Mouse (Mus musculus): ENCODE data around the gene Six2. TPM values are rescaled to one million over a fixed set of nuclear protein-coding genes. Genes with fewer than 3 reads are reported as not detected.

Gene Six2
- polyA plus RNA-seq, 1 experiment: 4.6 TPM

- H3K4me3 ChIP-seq (ENCODE audit: control insufficient read depth, low read depth, low read length): no peak overlapping the region
- H3K27me3 ChIP-seq (ENCODE audit: control insufficient read depth, insufficient read depth, low read length): no peaks in the 10 kb centered on the region; the same call in 1 of the 2 replicates
- TF ChIP-seq CTCF (IDR thresholded peaks at IDR 0.05; ENCODE audit: control insufficient read depth, insufficient read depth, insufficient replicate concordance, low read depth, low read length) (no peak), POLR2A (IDR thresholded peaks at IDR 0.05; ENCODE audit: control insufficient read depth, low read depth, low read length) (no peak)
Observed at GRCm38 (mm10) chr17:85680116-85680850, 7.8 kb downstream of the Six2 start.

GRCm38 (mm10) chr17:85679651-85680050, 8.4 kb downstream of the Six2 start:
- H3K36me3 ChIP-seq (ENCODE audit: control insufficient read depth, insufficient read depth, low read length): no peaks in the 10 kb centered on the region
- peaks cover 3% of the 10 kb centered on the region for H3K4me1 ChIP-seq (ENCODE audit: control insufficient read depth, insufficient read depth, low read length)
- no peak overlapping the region for H3K27ac ChIP-seq (ENCODE audit: control insufficient read depth, insufficient read depth, low read depth, low read length)
- no peak for TF ChIP-seq CTCF (IDR thresholded peaks at IDR 0.05; ENCODE audit: control insufficient read depth, insufficient read depth, insufficient replicate concordance, low read depth, low read length)
- TF ChIP-seq POLR2A (IDR thresholded peaks at IDR 0.05; ENCODE audit: control insufficient read depth, low read depth, low read length): no peak
- H3K27me3 ChIP-seq (ENCODE audit: control insufficient read depth, insufficient read depth, low read length): no peaks in the 10 kb centered on the region; the same call in 1 of the 2 replicates
- H3K4me3 ChIP-seq (ENCODE audit: control insufficient read depth, low read depth, low read length): no peak overlapping the region

More at GRCm38 (mm10) chr17:85680116-85680850, 7.8 kb downstream of the Six2 start:
- peaks cover 3% of the 10 kb centered on the region for H3K4me1 ChIP-seq (ENCODE audit: control insufficient read depth, insufficient read depth, low read length)
- H3K36me3 ChIP-seq (ENCODE audit: control insufficient read depth, insufficient read depth, low read length): no peaks in the 10 kb centered on the region
- H3K27ac ChIP-seq (ENCODE audit: control insufficient read depth, insufficient read depth, low read depth, low read length): no peak overlapping the region

GRCm38 (mm10) chr17:85664618-85665320, 23.3 kb downstream of the Six2 start:
- Histone ChIP-seq H3K36me3 (ENCODE audit: control insufficient read depth, insufficient read depth, low read length) (no peaks in the 10 kb centered on the region), H3K27me3 (ENCODE audit: control insufficient read depth, insufficient read depth, low read length) (no peaks in the 10 kb centered on the region), H3K27ac (ENCODE audit: control insufficient read depth, insufficient read depth, low read depth, low read length) (no peak overlapping the region), H3K4me3 (ENCODE audit: control insufficient read depth, low read depth, low read length) (no peak overlapping the region), H3K4me1 (ENCODE audit: control insufficient read depth, insufficient read depth, low read length) (no peaks in the 10 kb centered on the region)
- TF ChIP-seq POLR2A (IDR thresholded peaks at IDR 0.05; ENCODE audit: control insufficient read depth, low read depth, low read length) (no peak), CTCF (IDR thresholded peaks at IDR 0.05; ENCODE audit: control insufficient read depth, insufficient read depth, insufficient replicate concordance, low read depth, low read length) (peak; percentile 56; the same call in 1 of the 2 replicates)

GRCm38 (mm10) chr17:85664202-85664601, 23.9 kb downstream of the Six2 start:
- no peak for TF ChIP-seq CTCF (IDR thresholded peaks at IDR 0.05; ENCODE audit: control insufficient read depth, insufficient read depth, insufficient replicate concordance, low read depth, low read length)
- no peak for TF ChIP-seq POLR2A (IDR thresholded peaks at IDR 0.05; ENCODE audit: control insufficient read depth, low read depth, low read length)
- no peaks in the 10 kb centered on the region for H3K27me3 ChIP-seq (ENCODE audit: control insufficient read depth, insufficient read depth, low read length)
- no peaks in the 10 kb centered on the region for H3K36me3 ChIP-seq (ENCODE audit: control insufficient read depth, insufficient read depth, low read length)
- no peak overlapping the region for H3K4me3 ChIP-seq (ENCODE audit: control insufficient read depth, low read depth, low read length)
- no peak overlapping the region for H3K27ac ChIP-seq (ENCODE audit: control insufficient read depth, insufficient read depth, low read depth, low read length)
- H3K4me1 ChIP-seq (ENCODE audit: control insufficient read depth, insufficient read depth, low read length): no peaks in the 10 kb centered on the region

GRCm38 (mm10) chr17:85661521-85661920, 26.6 kb downstream of the Six2 start:
- Histone ChIP-seq H3K27me3 (ENCODE audit: control insufficient read depth, insufficient read depth, low read length) (no peaks in the 10 kb centered on the region), H3K27ac (ENCODE audit: control insufficient read depth, insufficient read depth, low read depth, low read length) (no peak overlapping the region), H3K4me1 (ENCODE audit: control insufficient read depth, insufficient read depth, low read length) (no peaks in the 10 kb centered on the region), H3K36me3 (ENCODE audit: control insufficient read depth, insufficient read depth, low read length) (no peaks in the 10 kb centered on the region), H3K4me3 (ENCODE audit: control insufficient read depth, low read depth, low read length) (no peak overlapping the region)
- TF ChIP-seq POLR2A (IDR thresholded peaks at IDR 0.05; ENCODE audit: control insufficient read depth, low read depth, low read length): no peak
- TF ChIP-seq CTCF (IDR thresholded peaks at IDR 0.05; ENCODE audit: control insufficient read depth, insufficient read depth, insufficient replicate concordance, low read depth, low read length): no peak

- no peaks in the 10 kb centered on the region for H3K36me3 ChIP-seq (ENCODE audit: control insufficient read depth, insufficient read depth, low read length)
- no peak for TF ChIP-seq CTCF (IDR thresholded peaks at IDR 0.05; ENCODE audit: control insufficient read depth, insufficient read depth, insufficient replicate concordance, low read depth, low read length)
- TF ChIP-seq POLR2A (IDR thresholded peaks at IDR 0.05; ENCODE audit: control insufficient read depth, low read depth, low read length): no peak
- no peak overlapping the region for H3K27ac ChIP-seq (ENCODE audit: control insufficient read depth, insufficient read depth, low read depth, low read length)
- H3K27me3 ChIP-seq (ENCODE audit: control insufficient read depth, insufficient read depth, low read length): no peaks in the 10 kb centered on the region
- H3K4me3 ChIP-seq (ENCODE audit: control insufficient read depth, low read depth, low read length): no peak overlapping the region
- no peaks in the 10 kb centered on the region for H3K4me1 ChIP-seq (ENCODE audit: control insufficient read depth, insufficient read depth, low read length)
Observed at GRCm38 (mm10) chr17:85660016-85660415, 28.1 kb downstream of the Six2 start.

Data from testis, adult 2 months (tissue).